Mouse (Mus musculus): ENCODE results near the gene Saysd1. TPM values are rescaled to one million over a fixed set of nuclear protein-coding genes. Genes with fewer than 3 reads are reported as not detected.

Gene Saysd1
- polyA plus RNA-seq, 1 experiment from 2014 or later, result 3.7 TPM

DNA sequence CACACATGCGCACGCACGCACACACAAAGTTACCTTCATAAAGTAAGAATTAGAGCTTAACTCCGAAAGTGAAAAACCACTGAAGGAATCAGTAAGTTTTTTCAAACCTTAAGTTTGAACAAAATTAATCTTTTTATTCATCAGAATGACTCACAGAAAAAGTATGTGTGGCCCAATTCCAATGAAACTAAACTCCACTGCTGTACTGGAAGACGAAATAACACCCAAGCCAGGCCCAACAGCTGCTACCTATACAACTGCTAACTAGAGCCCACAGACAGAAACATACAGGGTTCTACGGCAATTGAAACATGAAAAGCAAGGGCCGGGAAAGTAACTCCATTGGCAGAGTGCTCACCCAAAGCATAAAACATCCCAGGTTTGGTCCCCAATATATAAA lies 62.8 kb downstream of the Saysd1 start:
- 84% methylated on average over 7 of the region's 7 CpGs for WGBS (ENCODE audit: insufficient replicate concordance)
- Histone ChIP-seq H3K4me2 (no peak overlapping the region), H3K9me3 (replicated peaks) (no peaks in the 10 kb centered on the region), H3K27ac (no peak overlapping the region), H3K4me1 (replicated peaks) (peaks cover 23% of the 10 kb centered on the region), H3K27me3 (no peaks in the 10 kb centered on the region), H3K36me3 (no peaks in the 10 kb centered on the region), H3K9ac (no peak overlapping the region), H3K4me3 (replicated peaks) (no peak overlapping the region)
- DNase-seq (no peak), ATAC-seq (ENCODE audit: low read depth) (no peak)

DNA sequence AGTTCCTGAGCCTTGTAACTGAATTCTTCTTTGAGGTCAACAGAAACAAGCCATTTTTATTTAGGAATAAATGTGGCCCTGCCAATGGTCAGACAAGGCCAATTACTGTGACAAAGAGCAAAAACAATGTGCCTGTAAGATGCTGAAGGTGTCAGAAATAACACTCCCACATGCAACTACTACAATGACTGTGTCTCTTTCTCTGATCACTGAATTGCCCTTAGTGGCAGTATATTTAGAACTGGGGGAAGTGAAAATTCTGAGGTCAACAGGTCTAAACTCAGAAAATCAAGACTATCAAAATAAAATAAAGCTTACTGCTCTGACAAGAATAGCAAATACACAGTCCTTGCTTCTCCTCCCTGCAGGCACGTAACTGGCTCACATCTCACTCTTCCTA lies 63.6 kb downstream of the Saysd1 start:
- 67% methylated on average over 1 of the region's 1 CpGs for WGBS (ENCODE audit: insufficient replicate concordance)
- H3K27ac ChIP-seq, result no peak overlapping the region

DNA sequence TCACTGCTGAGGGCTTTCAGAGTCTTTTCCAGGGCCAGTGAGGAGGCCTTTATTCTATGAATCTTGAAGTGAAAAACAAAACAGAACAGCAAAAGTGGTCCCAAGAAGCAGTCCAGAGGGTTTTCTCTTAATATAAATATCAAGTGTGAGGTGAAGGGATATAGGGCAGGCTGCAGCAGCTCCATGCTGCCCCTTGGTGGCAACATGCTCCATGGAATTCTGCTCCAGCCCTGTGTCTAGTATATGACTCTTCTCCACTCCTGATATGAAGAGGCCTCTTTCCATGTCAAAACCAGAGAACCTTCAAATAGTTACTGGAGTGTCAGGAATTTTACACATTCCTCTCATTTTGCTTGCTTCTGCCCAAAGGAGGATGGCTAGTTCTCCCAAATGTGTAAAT lies 67.7 kb downstream of the Saysd1 start:
- no peaks in the 10 kb centered on the region for H3K36me3 ChIP-seq
- H3K4me3 ChIP-seq (replicated peaks), result no peak overlapping the region
- no peak overlapping the region for H3K4me2 ChIP-seq
- DNase-seq, result no peak
- no peak overlapping the region for H3K9ac ChIP-seq
- no peaks in the 10 kb centered on the region for H3K27me3 ChIP-seq
- H3K27ac ChIP-seq, result no peak overlapping the region
- no peaks in the 10 kb centered on the region for H3K9me3 ChIP-seq (replicated peaks)
- ATAC-seq (ENCODE audit: low read depth), result no peak
- H3K4me1 ChIP-seq (replicated peaks), result no peaks in the 10 kb centered on the region; the same call in 1 of the 2 replicates

More for the DNA sequence above, 63.6 kb downstream of the Saysd1 start:
- H3K4me2 ChIP-seq, result no peak overlapping the region
- H3K27me3 ChIP-seq, result no peaks in the 10 kb centered on the region
- ATAC-seq (ENCODE audit: low read depth) (no peak), DNase-seq (no peak)
- H3K9ac ChIP-seq, result no peak overlapping the region
- H3K4me3 ChIP-seq (replicated peaks), result no peak overlapping the region
- H3K4me1 ChIP-seq (replicated peaks), result peaks cover 16% of the 10 kb centered on the region
- no peaks in the 10 kb centered on the region for H3K36me3 ChIP-seq
- H3K9me3 ChIP-seq (replicated peaks), result no peaks in the 10 kb centered on the region

DNA sequence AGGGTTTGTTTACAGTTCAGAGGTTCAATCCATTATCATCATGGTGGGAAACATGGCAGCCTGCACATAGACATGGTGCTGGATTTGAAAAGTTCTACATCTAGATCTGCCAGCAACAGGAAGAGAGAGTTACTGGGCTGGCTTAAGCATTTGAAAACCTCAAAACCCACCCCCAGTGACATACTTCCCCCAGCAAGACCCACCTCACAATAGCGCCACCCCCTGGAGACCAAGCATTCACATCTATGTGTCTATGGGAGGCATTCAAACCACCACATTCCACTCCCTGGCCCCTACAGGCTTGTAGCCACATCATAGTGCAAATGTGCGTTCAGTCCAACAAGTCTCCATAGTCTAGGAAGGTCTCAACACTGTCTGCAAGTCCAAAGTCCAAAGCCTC lies 70.0 kb downstream of the Saysd1 start:
- ATAC-seq (ENCODE audit: low read depth) (no peak), DNase-seq (no peak)
- H3K4me1 ChIP-seq (replicated peaks), result no peaks in the 10 kb centered on the region; the same call in 1 of the 2 replicates
- no peaks in the 10 kb centered on the region for H3K9me3 ChIP-seq (replicated peaks)
- no peaks in the 10 kb centered on the region for H3K27me3 ChIP-seq
- H3K36me3 ChIP-seq, result no peaks in the 10 kb centered on the region
- H3K27ac ChIP-seq, result no peak overlapping the region
- H3K4me3 ChIP-seq (replicated peaks), result no peak overlapping the region
- no peak overlapping the region for H3K9ac ChIP-seq
- no peak overlapping the region for H3K4me2 ChIP-seq
- 73% methylated on average over 2 of the region's 2 CpGs for WGBS (ENCODE audit: insufficient replicate concordance)

DNA sequence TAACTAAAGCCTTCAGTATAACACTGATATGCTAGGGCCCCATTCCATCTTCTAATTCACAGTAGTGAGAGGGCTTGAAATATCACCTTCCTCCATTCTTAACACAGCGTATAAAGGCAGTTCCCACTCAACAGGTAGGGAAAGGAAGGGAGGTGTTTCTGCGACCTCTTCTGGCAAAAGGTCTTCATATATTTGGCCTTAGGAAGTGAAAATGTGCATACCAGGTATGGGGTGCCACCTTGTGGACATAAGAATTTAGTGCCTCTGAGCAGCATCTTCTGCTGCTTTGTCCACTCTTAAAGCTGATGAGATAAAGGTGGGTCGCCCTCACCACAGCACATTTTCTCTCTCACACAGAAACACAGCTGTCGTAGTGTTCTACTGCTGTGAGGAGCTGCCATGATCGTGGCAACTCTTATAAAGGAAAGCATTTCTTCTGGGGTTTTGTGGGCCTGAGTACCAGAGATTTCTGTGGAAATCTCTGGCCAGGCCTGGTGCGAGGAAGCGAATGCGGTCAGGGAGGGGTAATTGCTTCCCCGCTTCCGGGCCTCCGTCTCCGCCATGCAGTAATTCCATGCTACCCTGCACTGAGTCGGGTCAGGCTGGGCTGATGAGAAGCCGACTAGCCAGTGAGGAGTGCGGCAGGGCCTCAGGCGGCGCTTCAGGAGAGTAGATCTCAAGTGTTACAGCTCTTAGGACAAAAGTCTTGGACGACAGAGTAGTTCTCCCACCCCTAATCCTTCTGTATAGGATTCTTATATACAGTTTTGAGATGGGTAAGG lies 70.8 kb downstream of the Saysd1 start:
- no peaks in the 10 kb centered on the region for H3K27me3 ChIP-seq
- no peaks in the 10 kb centered on the region for H3K9me3 ChIP-seq (replicated peaks)
- no peak overlapping the region for H3K27ac ChIP-seq
- DNase-seq (peak; percentile 24), ATAC-seq (ENCODE audit: low read depth) (no peak)
- 34% methylated on average over 18 of the region's 18 CpGs for WGBS (ENCODE audit: insufficient replicate concordance)
- H3K9ac ChIP-seq, result no peak overlapping the region
- no peaks in the 10 kb centered on the region; the same call in 1 of the 2 replicates for H3K4me1 ChIP-seq (replicated peaks)
- no peak overlapping the region for H3K4me3 ChIP-seq (replicated peaks)
- no peaks in the 10 kb centered on the region for H3K36me3 ChIP-seq
- no peak overlapping the region for H3K4me2 ChIP-seq

DNA sequence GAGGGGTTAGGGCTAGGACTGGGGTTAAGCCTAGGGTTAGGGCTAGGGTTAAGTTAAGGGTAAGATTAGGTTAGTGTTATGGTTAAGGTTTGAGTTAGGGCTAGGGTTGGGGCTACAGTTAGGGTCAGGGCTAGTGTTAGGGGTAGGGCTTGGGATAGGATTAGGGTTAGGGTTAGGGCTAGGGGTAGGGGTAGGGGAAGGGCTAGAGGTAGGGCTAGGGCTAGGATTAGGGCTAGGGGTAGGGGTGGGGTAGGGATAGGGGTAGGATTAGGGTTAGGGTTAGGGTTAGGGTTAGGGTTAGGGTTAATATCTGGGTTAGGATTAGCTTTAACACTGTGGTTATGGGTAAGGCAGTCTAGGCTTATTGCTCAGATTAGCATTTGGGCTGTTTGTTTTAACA lies 73.6 kb downstream of the Saysd1 start:
- DNase-seq (no peak), ATAC-seq (ENCODE audit: low read depth) (no peak)
- H3K4me1 ChIP-seq (replicated peaks), result no peaks in the 10 kb centered on the region; the same call in 1 of the 2 replicates
- H3K27me3 ChIP-seq, result no peaks in the 10 kb centered on the region
- no peak overlapping the region for H3K9ac ChIP-seq
- H3K27ac ChIP-seq, result no peak overlapping the region
- no peaks in the 10 kb centered on the region for H3K9me3 ChIP-seq (replicated peaks)
- H3K36me3 ChIP-seq, result no peaks in the 10 kb centered on the region
- H3K4me3 ChIP-seq (replicated peaks), result no peak overlapping the region
- H3K4me2 ChIP-seq, result no peak overlapping the region

DNA sequence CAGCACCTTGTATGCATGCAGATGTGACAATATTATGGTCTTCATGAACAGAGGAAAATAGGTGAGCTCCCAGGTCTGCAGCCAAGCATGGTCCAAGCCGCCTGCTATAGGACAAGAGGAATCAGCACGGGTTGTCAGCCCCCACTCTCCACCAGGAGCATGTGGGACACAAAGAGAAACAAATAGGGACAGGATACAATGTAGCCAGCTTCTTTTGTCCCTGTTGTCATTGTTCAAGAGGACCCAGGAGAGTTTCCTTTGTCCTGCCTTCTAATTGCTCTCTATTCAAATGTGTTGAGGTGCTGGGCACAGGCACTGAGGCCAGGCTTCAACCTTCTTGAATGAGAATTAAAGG lies 89.9 kb downstream of the Saysd1 start:
- no peak for ATAC-seq (ENCODE audit: low read depth)

DNA sequence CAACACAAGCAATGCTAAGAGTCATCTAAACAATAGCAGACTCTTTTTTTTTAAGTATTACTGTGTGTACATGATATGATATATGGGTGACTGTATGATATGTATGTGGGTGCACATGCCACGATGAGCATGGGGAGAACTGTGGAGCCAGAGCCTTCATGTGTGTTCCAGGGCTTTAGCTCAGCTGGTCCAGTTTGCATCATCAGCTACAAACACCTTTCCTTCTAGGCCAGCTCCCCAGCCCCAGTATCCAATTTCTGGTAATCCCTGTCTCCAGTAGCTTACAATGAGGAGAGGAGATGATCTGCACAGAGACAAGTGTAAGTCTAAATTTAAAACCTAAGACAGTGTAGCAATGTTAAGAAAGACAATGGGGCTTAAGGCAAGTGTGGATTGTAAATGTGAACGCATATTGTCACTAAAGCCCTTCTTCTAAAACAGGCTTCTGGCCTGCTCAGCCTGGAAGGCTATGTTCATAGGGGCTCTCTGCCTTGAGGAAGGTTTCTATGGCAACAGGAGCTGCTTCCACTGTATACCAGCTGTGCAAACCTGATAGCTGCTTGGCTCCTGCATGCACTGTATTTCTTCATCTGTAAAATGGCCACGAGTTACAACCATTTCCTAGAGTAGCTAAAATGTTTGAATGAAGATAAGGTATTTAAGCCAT lies 90.4 kb downstream of the Saysd1 start:
- no peak overlapping the region for H3K4me2 ChIP-seq
- no peak overlapping the region for H3K27ac ChIP-seq
- no peaks in the 10 kb centered on the region for H3K4me1 ChIP-seq (replicated peaks)
- no peak for DNase-seq
- no peaks in the 10 kb centered on the region for H3K36me3 ChIP-seq
- no peaks in the 10 kb centered on the region for H3K9me3 ChIP-seq (replicated peaks)
- no peak overlapping the region for H3K9ac ChIP-seq
- ATAC-seq (ENCODE audit: low read depth), result no peak
- WGBS (ENCODE audit: insufficient replicate concordance), result 42% methylated on average over 3 of the region's 3 CpGs
- no peaks in the 10 kb centered on the region for H3K27me3 ChIP-seq
- no peak overlapping the region for H3K4me3 ChIP-seq (replicated peaks)

More for the DNA sequence above, 89.9 kb downstream of the Saysd1 start:
- Histone ChIP-seq H3K9ac (no peak overlapping the region), H3K4me1 (replicated peaks) (no peaks in the 10 kb centered on the region), H3K9me3 (replicated peaks) (no peaks in the 10 kb centered on the region), H3K4me2 (no peak overlapping the region), H3K36me3 (no peaks in the 10 kb centered on the region), H3K27me3 (no peaks in the 10 kb centered on the region), H3K4me3 (replicated peaks) (no peak overlapping the region), H3K27ac (no peak overlapping the region)
- no peak for DNase-seq
- WGBS (ENCODE audit: insufficient replicate concordance), result 35% methylated on average over 2 of the region's 2 CpGs

DNA sequence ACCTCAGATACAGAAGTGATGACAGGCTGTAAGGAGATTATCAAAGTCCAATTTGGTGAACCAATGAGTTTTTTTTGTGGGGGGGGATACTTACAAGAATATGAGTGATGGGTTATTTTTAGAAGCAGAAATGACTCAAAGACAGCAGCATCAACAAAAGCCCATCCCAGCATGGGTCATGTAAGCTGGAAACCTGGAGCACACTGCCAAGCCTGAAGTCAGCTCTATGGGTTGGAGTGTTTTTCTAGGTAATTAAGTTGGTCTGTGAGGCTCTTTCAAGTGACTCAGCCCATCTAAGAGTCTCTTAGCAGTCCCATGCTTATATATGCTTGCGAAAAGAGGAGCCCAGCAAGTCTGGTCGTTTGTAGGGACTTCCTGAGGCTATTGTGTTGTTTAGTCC lies 91.0 kb downstream of the Saysd1 start:
- Histone ChIP-seq H3K27ac (no peak overlapping the region), H3K4me1 (replicated peaks) (no peaks in the 10 kb centered on the region), H3K36me3 (no peaks in the 10 kb centered on the region), H3K27me3 (no peaks in the 10 kb centered on the region), H3K4me3 (replicated peaks) (no peak overlapping the region), H3K9me3 (replicated peaks) (no peaks in the 10 kb centered on the region), H3K4me2 (no peak overlapping the region), H3K9ac (no peak overlapping the region)
- ATAC-seq (ENCODE audit: low read depth) (no peak), DNase-seq (no peak)
- WGBS (ENCODE audit: insufficient replicate concordance), result 46% methylated on average over 2 of the region's 2 CpGs

DNA sequence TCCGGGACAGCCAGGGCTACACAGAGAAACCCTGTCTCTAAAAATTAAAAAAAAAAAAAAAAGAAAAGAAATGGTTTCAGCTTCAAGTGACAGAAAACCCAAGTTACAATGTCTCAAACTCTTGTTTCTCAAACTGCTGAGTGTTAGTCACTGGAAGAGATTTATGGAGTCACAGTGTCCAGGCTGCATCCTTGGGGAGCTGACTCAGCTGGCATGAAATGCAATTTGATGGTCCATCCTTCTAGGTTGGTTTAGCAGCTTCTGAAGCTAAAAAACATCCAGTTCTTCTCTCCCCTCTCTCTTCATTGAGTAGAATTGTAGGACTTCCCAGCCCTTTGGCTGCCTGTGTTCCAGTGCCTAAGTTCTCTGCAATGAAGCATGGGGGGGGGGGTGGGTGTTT lies 94.3 kb downstream of the Saysd1 start:
- no peak overlapping the region for H3K27ac ChIP-seq
- no peak overlapping the region for H3K9ac ChIP-seq
- no peaks in the 10 kb centered on the region for H3K27me3 ChIP-seq
- ATAC-seq (ENCODE audit: low read depth) (no peak), DNase-seq (no peak)
- H3K4me2 ChIP-seq, result no peak overlapping the region
- H3K9me3 ChIP-seq (replicated peaks), result no peaks in the 10 kb centered on the region
- H3K4me3 ChIP-seq (replicated peaks), result no peak overlapping the region
- WGBS (ENCODE audit: insufficient replicate concordance), result 81% methylated on average over 1 of the region's 1 CpGs
- no peaks in the 10 kb centered on the region for H3K36me3 ChIP-seq
- no peaks in the 10 kb centered on the region for H3K4me1 ChIP-seq (replicated peaks)

DNA sequence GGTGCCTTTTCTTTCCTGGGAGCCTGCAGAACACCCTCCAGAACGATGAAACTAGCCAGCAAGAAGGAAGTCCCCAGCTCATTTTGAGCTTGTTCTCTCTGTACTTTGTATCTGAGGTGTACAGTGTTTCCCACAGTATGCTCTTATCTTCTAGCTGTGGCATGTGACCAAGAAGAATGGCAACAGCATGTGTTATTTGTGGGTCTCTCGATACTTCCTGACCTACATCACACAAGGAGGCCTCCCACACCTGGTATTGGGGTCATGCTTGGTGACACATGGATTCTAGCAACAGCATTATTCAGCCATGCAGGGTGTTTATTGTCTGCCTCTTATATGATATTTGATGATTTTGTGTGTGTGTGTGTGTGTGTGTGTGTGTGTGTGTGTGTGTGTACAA lies 96.5 kb downstream of the Saysd1 start:
- no peaks in the 10 kb centered on the region for H3K27me3 ChIP-seq
- no peak overlapping the region for H3K9ac ChIP-seq
- H3K4me2 ChIP-seq, result no peak overlapping the region
- WGBS (ENCODE audit: insufficient replicate concordance), result 33% methylated on average over 2 of the region's 2 CpGs
- H3K36me3 ChIP-seq, result no peaks in the 10 kb centered on the region
- H3K27ac ChIP-seq, result no peak overlapping the region
- H3K9me3 ChIP-seq (replicated peaks), result no peaks in the 10 kb centered on the region
- H3K4me1 ChIP-seq (replicated peaks), result no peaks in the 10 kb centered on the region
- ATAC-seq (ENCODE audit: low read depth) (no peak), DNase-seq (no peak)
- H3K4me3 ChIP-seq (replicated peaks), result no peak overlapping the region

DNA sequence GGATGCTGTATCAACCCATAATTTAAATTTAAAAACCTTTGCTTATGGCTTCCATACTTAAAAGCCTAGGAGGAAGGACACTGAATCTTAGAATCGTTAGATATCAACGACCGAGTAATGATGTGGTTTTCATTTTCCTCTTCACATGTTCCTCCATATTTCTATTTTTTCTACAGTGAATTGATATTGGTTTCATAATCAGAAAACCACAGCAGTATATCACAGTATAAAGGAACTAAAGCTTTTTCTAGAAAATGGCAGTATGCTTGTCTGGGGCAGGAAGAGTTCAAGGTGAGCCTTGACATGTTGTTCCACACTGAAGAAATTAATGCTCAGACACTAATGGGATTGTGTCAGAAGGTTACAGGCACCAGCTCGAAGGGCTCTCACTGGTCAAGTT lies 97.4 kb downstream of the Saysd1 start:
- no peaks in the 10 kb centered on the region for H3K36me3 ChIP-seq
- H3K9ac ChIP-seq, result no peak overlapping the region
- WGBS (ENCODE audit: insufficient replicate concordance), result 73% methylated on average over 4 of the region's 4 CpGs

More for the DNA sequence above, 97.4 kb downstream of the Saysd1 start:
- Histone ChIP-seq H3K4me2 (no peak overlapping the region), H3K27me3 (no peaks in the 10 kb centered on the region), H3K4me3 (replicated peaks) (no peak overlapping the region), H3K9me3 (replicated peaks) (no peaks in the 10 kb centered on the region), H3K4me1 (replicated peaks) (no peaks in the 10 kb centered on the region), H3K27ac (no peak overlapping the region)
- no peak for ATAC-seq (ENCODE audit: low read depth)
- DNase-seq, result no peak
